Mouse (Mus musculus): ENCODE results near the gene Tmem158.

GRCm38 (mm10) chr9:123302759-123303313 is 42.3 kb upstream of the Tmem158 start:
- TF ChIP-seq CTCF (IDR thresholded peaks at IDR 0.05; ENCODE audit: low read depth) (no peak), EP300 (IDR thresholded peaks at IDR 0.05; ENCODE audit: low read depth) (no peak)
